Mouse (Mus musculus): ENCODE measurements around the gene Ddit4.

Gene Ddit4

DNA sequence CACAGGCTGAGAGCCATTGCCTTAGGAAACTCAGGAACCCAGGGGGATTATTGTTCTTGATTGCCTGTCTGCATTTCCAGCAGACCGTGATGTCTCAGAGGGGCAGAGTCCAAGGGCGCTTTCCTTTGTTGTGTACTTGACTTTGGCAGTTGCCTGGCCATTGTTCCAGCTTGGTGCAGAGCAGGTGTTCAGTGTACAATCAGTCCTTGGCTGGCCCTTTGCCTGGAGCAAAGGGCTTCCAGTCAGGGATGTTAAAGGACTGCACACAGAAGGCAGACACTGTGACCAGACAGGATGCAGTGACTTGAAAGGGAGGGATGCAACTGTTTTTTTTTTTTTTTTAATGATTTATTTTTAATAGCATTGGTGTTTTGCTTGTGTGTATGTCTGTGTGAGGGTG is 20.9 kb upstream of the Ddit4 start:
- DNase-seq (ENCODE audit: low spot score in 2 of 2) = no peak

DNA sequence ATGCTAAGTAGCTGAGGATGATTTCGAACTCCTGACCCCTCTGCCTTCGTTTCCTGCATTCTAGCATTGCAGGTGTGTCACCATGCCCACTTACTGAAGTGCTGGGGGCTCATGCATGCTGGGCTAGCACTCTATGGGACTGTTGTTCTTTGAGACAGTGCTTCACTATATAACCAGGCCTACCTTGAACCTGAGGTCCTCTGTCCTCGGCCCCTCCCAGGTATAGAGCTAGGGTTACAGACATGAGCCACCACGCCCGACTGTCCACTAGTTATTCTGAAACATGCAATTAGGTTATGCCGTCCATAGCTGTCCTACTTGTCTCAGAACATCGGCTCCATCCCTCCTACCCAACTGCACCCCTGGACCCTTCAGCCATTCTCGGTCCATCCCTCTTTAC is 20.2 kb upstream of the Ddit4 start:
- DNase-seq (ENCODE audit: low spot score in 2 of 2) = no peak

GRCm38 (mm10) chr10:59970450-59971062 is 18.9 kb upstream of the Ddit4 start:
- DNase-seq (ENCODE audit: low spot score in 2 of 2) = no peak

DNA sequence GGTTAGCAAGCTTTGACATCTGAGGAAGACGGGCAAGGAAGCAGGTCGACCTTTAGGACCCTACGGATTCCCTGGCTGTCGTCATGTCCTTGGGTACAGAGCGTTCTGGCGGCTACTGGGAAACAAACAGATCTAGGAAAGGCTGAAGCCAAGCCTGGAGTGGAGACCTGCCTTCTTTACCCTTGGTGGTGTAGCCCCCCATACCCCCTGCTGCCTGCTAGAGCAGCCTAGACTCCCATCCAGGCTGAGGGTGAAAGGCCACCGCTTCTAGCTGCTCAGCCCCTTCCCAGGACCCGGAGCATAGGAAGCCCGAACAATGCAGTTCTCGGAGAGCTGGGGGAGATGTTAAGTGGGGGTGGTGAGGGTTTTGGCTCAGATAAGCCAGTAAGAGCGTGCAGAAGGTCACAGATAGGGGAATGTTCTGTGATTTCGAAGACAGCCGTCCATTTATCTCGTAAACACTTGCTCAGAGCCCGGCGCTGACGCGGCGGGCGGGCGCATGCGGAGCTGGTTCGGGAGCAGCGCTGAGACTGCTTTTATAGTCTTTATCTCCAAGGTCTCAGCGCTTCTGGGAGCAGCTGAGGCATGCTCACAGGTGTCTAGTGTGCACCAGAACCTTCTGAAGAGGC is 18.3 kb upstream of the Ddit4 start:
- peak; percentile 73 to 83 for DNase-seq (ENCODE audit: low spot score in 2 of 2)

- no peak for DNase-seq (ENCODE audit: low spot score in 2 of 2)
These were observed 15.8 kb upstream of the Ddit4 start for GRCm38 (mm10) chr10:59967309-59967942.

GRCm38 (mm10) chr10:59966743-59967142 is 15.1 kb upstream of the Ddit4 start:
- no peak for DNase-seq (ENCODE audit: low spot score in 2 of 2)

- no peak for DNase-seq (ENCODE audit: low spot score in 2 of 2)
These were observed 14.2 kb upstream of the Ddit4 start for GRCm38 (mm10) chr10:59965788-59966187.

- no peak for DNase-seq (ENCODE audit: low spot score in 2 of 2)
These were observed 13.7 kb upstream of the Ddit4 start for GRCm38 (mm10) chr10:59965362-59965695.

- no peak for DNase-seq (ENCODE audit: low spot score in 2 of 2)
These were observed 13.1 kb upstream of the Ddit4 start for GRCm38 (mm10) chr10:59964504-59965361.

DNA sequence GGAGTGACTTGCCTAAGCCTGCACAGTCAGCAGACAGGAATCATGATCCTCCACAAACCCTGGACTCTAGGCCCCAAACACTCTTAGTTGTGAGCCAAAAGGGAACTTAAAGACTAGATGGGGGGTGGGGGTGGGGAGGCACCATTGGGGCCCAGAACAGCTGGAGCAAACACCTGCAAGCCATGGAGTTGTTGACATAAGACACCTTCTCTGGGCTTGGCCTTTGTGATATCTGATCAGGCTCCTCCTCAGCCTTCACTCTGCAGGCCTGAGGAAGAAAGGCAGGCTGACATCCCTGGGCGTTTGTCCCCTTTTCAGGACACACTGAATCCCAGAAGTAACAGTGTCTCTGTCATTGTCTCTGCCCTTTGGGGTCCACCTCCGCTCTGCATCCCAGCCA is 12.0 kb upstream of the Ddit4 start:
- DNase-seq (ENCODE audit: low spot score in 2 of 2) = no peak

DNA sequence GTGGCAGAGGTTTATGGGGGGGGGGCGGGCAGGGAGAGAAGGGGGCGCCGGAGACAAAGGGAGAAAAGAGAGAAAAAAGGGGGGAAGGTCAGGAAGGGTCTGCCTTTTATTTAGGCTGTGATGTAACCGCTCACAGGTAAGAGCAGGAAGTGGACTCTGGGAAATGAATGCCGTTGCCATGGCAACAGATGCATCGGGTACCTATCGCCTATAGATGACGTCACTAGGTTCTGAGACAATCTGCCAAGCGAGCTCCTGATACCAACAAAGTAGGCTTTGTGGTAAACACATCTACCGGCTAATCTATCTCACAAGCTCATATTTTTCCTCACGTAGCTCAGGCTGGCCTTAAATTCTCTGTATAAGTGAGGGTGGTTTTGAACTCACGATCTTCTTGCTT is 7.9 kb upstream of the Ddit4 start:
- no peak for DNase-seq (ENCODE audit: low spot score in 2 of 2)

GRCm38 (mm10) chr10:59958458-59958857 is 6.8 kb upstream of the Ddit4 start:
- peak in 1 of 2 experiments; percentile 36 for DNase-seq (ENCODE audit: low spot score in 2 of 2)

DNA sequence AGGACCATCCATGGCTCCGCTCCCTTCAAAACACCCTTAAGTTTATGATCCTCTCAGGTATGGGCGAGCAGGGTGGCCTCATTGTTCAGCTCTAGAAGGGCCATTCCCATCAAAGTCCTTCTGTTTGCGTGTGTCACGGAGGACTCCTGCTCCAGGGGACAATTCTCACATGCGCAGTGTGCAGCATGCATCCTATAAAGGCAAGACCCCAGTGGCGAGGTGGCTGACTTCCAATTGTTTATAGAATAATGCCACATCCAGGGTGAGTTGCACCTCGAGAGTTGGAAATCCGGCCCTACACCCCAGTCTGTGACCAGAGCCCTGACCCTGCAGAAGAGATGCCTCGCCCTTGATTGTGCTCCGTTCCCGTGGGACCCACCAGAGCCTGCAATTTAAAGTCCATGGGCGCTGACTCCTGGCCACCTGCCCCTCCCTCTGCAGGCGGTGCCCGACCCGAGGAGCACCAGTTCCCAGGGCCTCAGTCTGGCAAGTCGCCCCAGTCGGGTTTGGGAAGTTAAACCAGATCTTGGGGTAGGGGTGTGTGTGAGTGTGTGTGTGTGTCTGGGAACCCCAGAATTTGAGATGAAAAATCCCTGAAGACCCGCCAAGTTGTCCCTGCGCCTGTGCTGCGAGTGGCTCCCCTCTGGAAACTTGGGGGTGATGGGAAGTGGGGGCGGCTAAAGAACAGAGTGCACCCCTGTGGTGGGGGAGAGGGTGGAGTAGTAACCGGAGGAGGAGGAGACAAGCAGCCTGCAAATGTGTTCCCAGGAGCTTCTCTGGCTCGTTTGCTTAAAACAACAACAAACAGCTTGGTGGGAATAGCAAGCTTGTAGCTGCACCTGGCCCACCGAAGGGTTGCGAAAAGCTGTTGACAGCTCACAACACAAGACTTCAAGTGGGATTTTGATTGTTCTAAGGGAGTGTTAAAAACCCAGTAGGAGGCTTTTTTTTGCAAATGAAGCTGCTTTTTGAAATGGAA is 5.8 kb upstream of the Ddit4 start:
- peak in 1 of 2 experiments; percentile 40 for DNase-seq (ENCODE audit: low spot score in 2 of 2)

GRCm38 (mm10) chr10:59956681-59957080 is 5.0 kb upstream of the Ddit4 start:
- no peak for DNase-seq (ENCODE audit: low spot score in 2 of 2)

GRCm38 (mm10) chr10:59953564-59954039 is 2.0 kb upstream of the Ddit4 start:
- DNase-seq (ENCODE audit: low spot score in 2 of 2) = no peak

- no peak for DNase-seq (ENCODE audit: low spot score in 2 of 2)
These were observed 1.3 kb upstream of the Ddit4 start for GRCm38 (mm10) chr10:59952781-59953563.

- DNase-seq (ENCODE audit: low spot score in 2 of 2) = peak in 1 of 2 experiments; percentile 74
These were observed 632 bp upstream of the Ddit4 start for GRCm38 (mm10) chr10:59952152-59952780.

DNA sequence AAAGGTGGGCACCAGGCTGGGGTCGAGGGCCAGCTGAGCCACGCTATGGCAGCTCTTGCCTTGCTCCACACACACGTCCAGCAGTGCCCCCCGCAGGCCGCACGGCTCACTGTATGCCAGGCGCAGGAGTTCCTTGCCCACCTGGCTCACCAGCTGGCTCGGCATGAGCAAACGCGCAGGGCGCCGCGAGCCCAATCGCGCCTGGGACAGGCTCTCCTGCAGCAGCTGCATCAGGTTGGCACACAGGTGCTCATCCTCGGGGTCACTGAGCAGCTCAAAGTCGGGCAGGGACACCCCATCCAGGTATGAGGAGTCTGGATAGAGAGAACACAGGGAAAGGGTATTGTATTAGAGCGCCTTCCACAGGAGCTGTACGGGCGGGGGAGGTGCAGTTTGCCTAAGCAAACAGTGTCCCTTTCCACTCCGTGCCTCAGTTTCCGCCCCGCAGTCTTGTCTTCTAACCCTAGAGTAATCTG is 880 bp downstream of the Ddit4 start:
- DNase-seq (ENCODE audit: low spot score in 2 of 2) = peak; percentile 82 to 88

DNA sequence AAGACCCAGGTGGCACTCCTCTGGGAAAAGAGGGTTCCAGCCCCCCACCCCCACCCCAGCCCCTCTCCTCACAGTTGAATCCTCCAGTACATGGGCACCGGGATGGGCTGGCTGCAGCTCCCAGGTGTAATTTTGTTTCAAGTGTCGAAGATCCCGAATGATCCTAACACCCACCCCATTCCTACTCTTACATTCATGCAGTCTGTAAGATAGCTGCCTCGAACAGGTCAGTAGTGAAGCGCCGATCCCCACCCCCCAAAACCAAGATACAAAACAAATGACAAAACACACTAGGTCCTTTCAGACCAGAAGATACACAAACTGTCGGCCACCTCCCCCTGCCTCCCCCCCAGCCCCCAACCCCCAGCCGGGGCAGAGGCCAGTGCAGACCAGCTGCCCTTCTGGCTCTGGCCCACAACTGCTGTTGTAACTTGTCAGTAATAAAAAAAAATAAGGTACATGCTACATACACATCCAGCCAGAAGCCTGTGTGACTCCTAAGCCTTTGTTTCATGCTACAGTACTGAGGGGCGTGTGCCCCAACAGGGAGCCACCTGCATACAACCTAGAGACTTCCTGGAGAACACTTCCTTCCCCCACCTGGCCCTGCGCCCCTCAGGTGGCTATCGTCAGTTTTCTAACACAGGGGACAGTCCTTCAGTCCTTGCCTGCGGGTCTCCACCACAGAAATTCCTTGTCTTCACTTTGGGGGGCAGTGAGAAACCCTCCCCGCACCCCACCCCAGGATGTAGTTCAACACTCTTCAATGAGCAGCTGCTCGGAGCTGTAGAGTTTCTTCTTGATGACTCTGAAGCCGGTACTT is 1.6 kb downstream of the Ddit4 start:
- DNase-seq (ENCODE audit: low spot score in 2 of 2) = no peak
